In the genomic region with DNA sequence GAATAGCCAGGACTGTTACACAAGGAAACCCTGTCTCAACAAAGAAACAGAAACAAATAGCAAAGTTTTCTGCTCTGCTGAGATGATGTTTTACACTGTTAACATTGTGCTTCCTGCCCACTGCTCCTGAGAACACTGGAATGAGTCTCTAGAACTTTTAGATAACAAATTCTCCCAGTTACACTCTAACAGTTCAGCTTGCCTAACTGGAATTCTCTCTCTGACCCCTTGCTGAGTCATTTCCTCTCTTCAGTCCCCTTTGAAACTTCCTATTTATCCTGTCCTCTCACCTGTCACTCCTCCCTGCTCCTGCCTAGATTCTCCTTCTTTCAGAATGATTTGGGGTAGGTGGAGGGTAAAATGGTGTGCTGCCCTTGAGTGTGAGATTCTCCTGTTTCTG, we compare ENCODE assay signal across 13 mouse cellular contexts. TPM values are rescaled to one million over a fixed set of nuclear protein-coding genes. Genes with fewer than 3 reads are reported as not detected.
DNase-seq lines count a peak whose midpoint lies in the region; ATAC-seq and TF ChIP-seq lines count a peak whose summit lies in the region.
"Had no signal": no experiment of that assay in that cellular context is flagged by ENCODE, and none has a peak within 500 bp of the region (broad histone marks: within the 10 kb centered on the region; RNA-seq: fewer than 3 reads in every experiment).

No protein-coding gene starts in this region.

- peaks cover 17% of the 10 kb centered on the region for H3K4me1 ChIP-seq in bone marrow macrophage, adult 2 months (ENCODE audit: control insufficient read depth, insufficient read depth, low read length)
- peaks cover 12% of the 10 kb centered on the region for H3K4me1 ChIP-seq in midbrain, embryonic 15.5 days

- H3K4me3 ChIP-seq in layer of hippocampus, adult 2 months, result no peak overlapping the region
- H3K4me3 ChIP-seq in bone marrow macrophage, adult 2 months (ENCODE audit: insufficient read depth, low read length), result no peak overlapping the region
- no peak overlapping the region for H3K4me3 ChIP-seq in macrophage (ENCODE audit: inconsistent target)
- H3K4me3 ChIP-seq in midbrain, embryonic 15.5 days, result no peak overlapping the region
- H3K4me3 ChIP-seq: erythroblast, embryonic 14.5 days; hindbrain, embryonic 12.5 days; limb, embryonic 10.5 days; midbrain, embryonic 12.5 days had no signal

- no peaks in the 10 kb centered on the region for H3K9me3 ChIP-seq in midbrain, embryonic 15.5 days
- H3K9me3 ChIP-seq: hindbrain, embryonic 12.5 days; limb, embryonic 10.5 days; midbrain, embryonic 12.5 days had no signal

- no peak for TF ChIP-seq POLR2A in bone marrow macrophage, adult 2 months (IDR thresholded peaks at IDR 0.05; ENCODE audit: borderline replicate concordance, low read depth, low read length)

- peak; percentile 68 for DNase-seq in heart, adult 11 months
- DNase-seq in heart, adult 18-20 months, result no peak
- no peak for DNase-seq in layer of hippocampus, adult 2 months (ENCODE audit: low spot score in 2 of 2)
- DNase-seq in layer of hippocampus, adult 9-11 months, result no peak
- DNase-seq in right cerebral cortex, adult 18-20 months, result no peak
- DNase-seq: thymus, postnatal 4 days had no signal

- H3K4me2 ChIP-seq in midbrain, embryonic 15.5 days, result no peak overlapping the region
- H3K4me2 ChIP-seq: hindbrain, embryonic 12.5 days; midbrain, embryonic 12.5 days had no signal

- H3K27me3 ChIP-seq in midbrain, embryonic 15.5 days (replicated peaks), result no peaks in the 10 kb centered on the region
- H3K27me3 ChIP-seq: hindbrain, embryonic 12.5 days; midbrain, embryonic 12.5 days had no signal

- no peak for TF ChIP-seq CTCF in layer of hippocampus, adult 2 months (conservative IDR thresholded peaks at IDR 0.05)
- TF ChIP-seq CTCF in bone marrow macrophage, adult 2 months (IDR thresholded peaks at IDR 0.05; ENCODE audit: low read depth, low read length), result no peak

- no peaks in the 10 kb centered on the region for H3K36me3 ChIP-seq in macrophage (ENCODE audit: inconsistent target)
- no peaks in the 10 kb centered on the region for H3K36me3 ChIP-seq in midbrain, embryonic 15.5 days (replicated peaks)
- H3K36me3 ChIP-seq: hindbrain, embryonic 12.5 days; limb, embryonic 10.5 days; midbrain, embryonic 12.5 days had no signal

- peak overlapping the region; percentile 39 for H3K27ac ChIP-seq in layer of hippocampus, adult 2 months
- peak overlapping the region; percentile 50 for H3K27ac ChIP-seq in bone marrow macrophage, adult 2 months (ENCODE audit: insufficient read depth, low read depth, low read length)
- H3K27ac ChIP-seq in macrophage, result peak overlapping the region; percentile 15; the same call in 1 of the 2 replicates
- no peak overlapping the region for H3K27ac ChIP-seq in midbrain, embryonic 15.5 days
- H3K27ac ChIP-seq: hindbrain, embryonic 12.5 days; limb, embryonic 10.5 days; midbrain, embryonic 12.5 days had no signal

- no peak for ATAC-seq in midbrain, embryonic 15.5 days (replicated peaks)

- no peak overlapping the region for H3K9ac ChIP-seq in midbrain, embryonic 15.5 days
- H3K9ac ChIP-seq: hindbrain, embryonic 12.5 days; midbrain, embryonic 12.5 days had no signal

- peaks cover 49% of the 10 kb centered on the region for H3K79me2 ChIP-seq in macrophage (ENCODE audit: inconsistent target)

RNA-seq across cellular contexts. Expression of a gene that starts 2.4 kb away (rescaled TPM):
- 100 to 1,000 TPM; 102 to 109 TPM for total RNA-seq in heart, adult 18-20 months (2021)
- 10 to 100 TPM; 90.6 to 92.0 TPM for total RNA-seq in layer of hippocampus, adult 2 months (2021)
- polyA plus RNA-seq in bone marrow macrophage, adult 2 months (2012; ENCODE audit: insufficient read depth, insufficient read length, missing spikeins), result 35.1 and 38.2 TPM in 2 replicates
- total RNA-seq in macrophage (2018; cell fraction: chromatin; rRNA removed), result 100 to 1,000 TPM in 18 of 26 experiments, 10 to 100 TPM in 8; 43.4 to 186 (median 137) TPM
- total RNA-seq in macrophage (2018; cell fraction: cytosol; rRNA removed), result 10 to 100 TPM; 22.4 to 39.1 (median 32.5) TPM
- total RNA-seq in macrophage (2018; cell fraction: nucleus; rRNA removed), result 100 to 1,000 TPM in 7 of 26 experiments, 10 to 100 TPM in 19; 31.9 to 125 (median 83.8) TPM
- 22.5 to 26.5 TPM (median 23.1 TPM) in 3 replicates for polyA plus RNA-seq in macrophage (2018)
- polyA plus RNA-seq in midbrain, embryonic 15.5 days (2015; fragmentation: Nextera tagmentation; extraction: Ambion mirVana), result 36.5 and 37.1 TPM in 2 replicates

RNA-seq across cellular contexts. Expression of a gene that starts 3.3 kb away (rescaled TPM):
- total RNA-seq in heart, adult 18-20 months (2021), result 10 to 100 TPM; 59.1 to 60.9 TPM
- total RNA-seq in layer of hippocampus, adult 2 months (2021), result 10 to 100 TPM; 43.7 to 44.7 TPM
- polyA plus RNA-seq in bone marrow macrophage, adult 2 months (2012; ENCODE audit: insufficient read depth, insufficient read length, missing spikeins), result 24.9 and 27.6 TPM in 2 replicates
- total RNA-seq in macrophage (2018; cell fraction: chromatin; rRNA removed), result 10 to 100 TPM in 20 of 26 experiments, 1 to 10 TPM in 6; 4.2 to 31.5 (median 16.7) TPM
- 10 to 100 TPM; 18.1 to 27.0 (median 22.0) TPM for total RNA-seq in macrophage (2018; cell fraction: cytosol; rRNA removed)
- 10 to 100 TPM in 22 of 26 experiments, 1 to 10 TPM in 4; 4.9 to 23.3 (median 12.9) TPM for total RNA-seq in macrophage (2018; cell fraction: nucleus; rRNA removed)
- polyA plus RNA-seq in macrophage (2018), result 12.6 to 33.2 TPM (median 21.4 TPM) in 3 replicates
- 50.4 and 55.1 TPM in 2 replicates for polyA plus RNA-seq in midbrain, embryonic 15.5 days (2015; fragmentation: Nextera tagmentation; extraction: Ambion mirVana)
